Mouse (Mus musculus): ENCODE results near the gene F2r.

DNA sequence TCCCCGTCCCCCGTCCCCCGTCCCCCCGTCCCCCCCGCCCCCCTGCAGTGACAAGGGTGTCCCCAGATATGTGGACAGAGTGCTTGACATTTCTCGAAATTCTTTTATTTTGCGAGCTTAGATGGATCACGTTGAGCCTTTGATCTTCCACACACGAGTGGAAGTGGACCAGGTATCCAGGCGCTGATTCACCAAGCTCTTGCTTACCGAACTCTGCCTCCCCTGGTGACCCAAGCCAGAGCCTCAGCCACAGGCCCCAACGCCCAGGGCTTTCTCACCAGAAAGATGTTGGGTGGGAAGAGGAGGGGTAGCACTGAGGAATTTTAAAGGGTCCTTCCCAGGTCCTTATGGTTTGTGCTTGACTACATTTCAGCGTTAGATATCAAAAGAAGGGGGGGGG, 572 bp upstream of the F2r start:
- TF ChIP-seq CTCF (IDR thresholded peaks at IDR 0.05; ENCODE audit: control insufficient read depth, insufficient read depth, low read length): no peak
- no peak for TF ChIP-seq POLR2A (IDR thresholded peaks at IDR 0.05; ENCODE audit: borderline replicate concordance, control insufficient read depth, low read depth, low read length)
